Mouse (Mus musculus) kidney, postnatal 4 days (tissue): ENCODE measurements around the gene Upk3b.

Source experiments
- DNase-seq, 2 experiments: peaks; one replicate each; pipeline ENCODE4 v3.0.0; 2021; ENCODE audit warnings: mixed read lengths in 2 of 2

Upk3b gene

GRCm38 (mm10) chr5:136076284-136076683 is 38.0 kb downstream of the Upk3b start:
- peak; percentile 67 to 74 for DNase-seq

GRCm38 (mm10) chr5:136077001-136077550 is 38.8 kb downstream of the Upk3b start:
- DNase-seq: peak in 1 of 2 experiments; percentile 34

- DNase-seq: no peak
These were observed 39.8 kb downstream of the Upk3b start for GRCm38 (mm10) chr5:136078136-136078535.

GRCm38 (mm10) chr5:136082345-136082744 is 44.0 kb downstream of the Upk3b start:
- no peak for DNase-seq

GRCm38 (mm10) chr5:136083669-136084107 is 45.4 kb downstream of the Upk3b start, which contains the start of gene Rasa4:
Rasa4 (plus strand) TSS chr5:136083916.
- peak; percentile 93 to 97 for DNase-seq

GRCm38 (mm10) chr5:136084144-136084881 is 46.0 kb downstream of the Upk3b start:
- DNase-seq: peak in 1 of 2 experiments; percentile 47

GRCm38 (mm10) chr5:136084891-136085651 is 46.8 kb downstream of the Upk3b start:
- DNase-seq: peak; percentile 62 to 74

- no peak for DNase-seq
These were observed 48.0 kb downstream of the Upk3b start for GRCm38 (mm10) chr5:136086290-136086689.

- peak; percentile 57 to 68 for DNase-seq
These were observed 50.7 kb downstream of the Upk3b start for GRCm38 (mm10) chr5:136088821-136089575.

GRCm38 (mm10) chr5:136091927-136092326 is 53.6 kb downstream of the Upk3b start:
- DNase-seq: no peak

GRCm38 (mm10) chr5:136094249-136095010 is 56.1 kb downstream of the Upk3b start:
- no peak for DNase-seq

GRCm38 (mm10) chr5:136095089-136095488 is 56.8 kb downstream of the Upk3b start:
- DNase-seq: no peak
